ENCODE assay signal across 8 mouse cellular contexts in the genomic region with DNA sequence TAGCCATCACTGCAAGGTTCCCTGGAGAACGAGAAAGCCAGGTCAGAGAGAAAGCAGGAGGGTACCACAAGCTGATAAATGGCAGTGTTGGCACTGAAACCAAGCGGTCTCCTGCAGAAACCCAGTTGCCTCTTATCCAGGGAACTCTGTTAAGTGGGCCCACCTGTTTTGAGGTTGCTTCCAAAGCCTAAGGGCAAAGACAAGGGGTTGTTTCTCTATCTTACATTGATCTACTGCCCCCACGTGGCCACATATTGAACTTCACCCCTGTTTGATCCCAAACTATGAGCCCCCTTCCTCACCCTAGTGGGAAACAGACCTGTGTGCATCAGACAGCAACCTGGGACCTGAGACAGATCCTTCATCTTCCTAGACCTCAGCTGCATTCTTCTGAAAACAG. TPM values are rescaled to one million over a fixed set of nuclear protein-coding genes. Genes with fewer than 3 reads are reported as not detected.
DNase-seq lines count a peak whose midpoint lies in the region; ATAC-seq and TF ChIP-seq lines count a peak whose summit lies in the region.

No protein-coding gene starts in this region.

- no peak for TF ChIP-seq POLR2A in bone marrow, adult 2 months (IDR thresholded peaks at IDR 0.05; ENCODE audit: borderline replicate concordance, control insufficient read depth, low read depth, low read length)

- H3K9ac ChIP-seq in forebrain, embryonic 15.5 days (replicated peaks), result no peak overlapping the region
- H3K9ac ChIP-seq in hindbrain, embryonic 15.5 days, result no peak overlapping the region

- 0 out of 2 replicates have a peak, but pooled peaks have one; percentile 45 for ATAC-seq in forebrain, embryonic 15.5 days (replicated peaks)
- ATAC-seq in hindbrain, embryonic 15.5 days (ENCODE audit: low FRiP score, low read depth), result 0 out of 2 replicates have a peak, but pooled peaks have one; percentile 7
- peak; percentile 52; the same call in 1 of the 2 replicates for ATAC-seq in megakaryocyte, adult 5-6 weeks (ENCODE audit: poor library complexity, severe bottlenecking)

- no peak overlapping the region for H3K27ac ChIP-seq in bone marrow, adult 2 months (ENCODE audit: control insufficient read depth, insufficient read depth, low read depth, low read length, poor library complexity)
- no peak overlapping the region for H3K27ac ChIP-seq in forebrain, embryonic 15.5 days (replicated peaks)
- no peak overlapping the region for H3K27ac ChIP-seq in hindbrain, embryonic 15.5 days (replicated peaks)

- no peaks in the 10 kb centered on the region for H3K9me3 ChIP-seq in forebrain, embryonic 15.5 days
- no peaks in the 10 kb centered on the region for H3K9me3 ChIP-seq in hindbrain, embryonic 15.5 days

- no peaks in the 10 kb centered on the region for H3K36me3 ChIP-seq in forebrain, embryonic 15.5 days
- H3K36me3 ChIP-seq in hindbrain, embryonic 15.5 days, result no peaks in the 10 kb centered on the region

- TF ChIP-seq CTCF in bone marrow, adult 2 months (IDR thresholded peaks at IDR 0.05; ENCODE audit: control insufficient read depth, insufficient read depth, low read length), result 0 out of 2 replicates have a peak, but pooled peaks have one; percentile 40

- no peaks in the 10 kb centered on the region for H3K4me1 ChIP-seq in bone marrow, adult 2 months (ENCODE audit: control insufficient read depth, insufficient read depth, low read length)
- no peaks in the 10 kb centered on the region for H3K4me1 ChIP-seq in forebrain, embryonic 15.5 days
- no peaks in the 10 kb centered on the region for H3K4me1 ChIP-seq in hindbrain, embryonic 15.5 days (replicated peaks)

- no peak overlapping the region for H3K4me2 ChIP-seq in forebrain, embryonic 15.5 days (replicated peaks)
- no peak overlapping the region for H3K4me2 ChIP-seq in hindbrain, embryonic 15.5 days

- H3K4me3 ChIP-seq in bone marrow, adult 2 months (replicated peaks; ENCODE audit: control insufficient read depth, low read depth, low read length), result no peak overlapping the region
- H3K4me3 ChIP-seq in forebrain, embryonic 15.5 days, result no peak overlapping the region
- H3K4me3 ChIP-seq in hindbrain, embryonic 15.5 days, result no peak overlapping the region

- no peaks in the 10 kb centered on the region for H3K27me3 ChIP-seq in forebrain, embryonic 15.5 days
- no peaks in the 10 kb centered on the region for H3K27me3 ChIP-seq in hindbrain, embryonic 15.5 days

- 26% methylated on average over 3 of the region's 3 CpGs for WGBS in bone marrow, adult 2 months
- 25% methylated on average over 3 of the region's 3 CpGs for WGBS in forebrain, embryonic 15.5 days
- WGBS in hindbrain, embryonic 15.5 days, result 32% methylated on average over 3 of the region's 3 CpGs

- peak; percentile 19 for DNase-seq in cerebellum, adult 8-10 months
- DNase-seq in cerebellum, adult 11-12 months, result no peak
- DNase-seq in layer of hippocampus, postnatal 25 days (ENCODE audit: extremely low spot score in 1 of 2, low spot score in 1 of 2), result peak; percentile 64 to 80
- DNase-seq in spleen, postnatal 4 days (ENCODE audit: low spot score in 2 of 2), result peak; percentile 30 to 76

RNA-seq across cellular contexts. Expression of a gene that starts 42.2 kb away (rescaled TPM):
- polyA plus RNA-seq in bone marrow, adult 2 months (2011; ENCODE audit: insufficient read depth, insufficient read length, low replicate concordance, missing spikeins), result 19.3 and 29.1 TPM in 2 replicates
- 6.2 and 6.9 TPM in 2 replicates for polyA plus RNA-seq in forebrain, embryonic 15.5 days (2015; fragmentation: Nextera tagmentation; extraction: Ambion mirVana)
- polyA plus RNA-seq in hindbrain, embryonic 15.5 days (2015; fragmentation: Nextera tagmentation; extraction: Ambion mirVana), result 7.2 and 7.9 TPM in 2 replicates
- total RNA-seq in layer of hippocampus, postnatal 25 days (2021), result 1 to 10 TPM; 3.3 to 4.6 TPM
- total RNA-seq in megakaryocyte, adult 5-6 weeks (2015), result 0.25 TPM in 1 of 2 replicates, not detected in the other
- total RNA-seq in megakaryocyte, adult 5-6 weeks (2017), result not detected in 2 replicates
